Mouse (Mus musculus): ENCODE data around the gene Rtn4rl2. TPM values are rescaled to one million over a fixed set of nuclear protein-coding genes. Genes with fewer than 3 reads are reported as not detected.

Rtn4rl2 gene
- polyA plus RNA-seq, 1 experiment: not detected

DNA sequence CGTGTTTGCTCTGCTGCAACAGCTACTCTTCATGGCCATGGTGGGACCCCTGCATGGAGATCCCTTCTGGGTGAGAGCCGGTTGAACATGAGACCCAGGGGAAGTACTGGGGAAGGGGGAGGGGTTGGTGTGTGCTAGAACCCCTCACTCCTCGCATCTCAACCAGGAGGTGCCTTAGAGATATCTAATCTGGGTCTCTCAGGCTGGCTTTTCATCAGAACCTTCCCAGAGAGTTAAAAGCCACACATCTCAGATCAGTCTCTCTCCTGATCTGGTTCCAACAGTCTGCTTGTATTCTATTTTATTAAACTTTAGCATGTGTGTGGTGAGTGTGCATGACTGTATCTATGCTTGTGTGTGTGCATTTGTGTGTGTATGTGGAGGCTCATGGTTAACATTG lies 25.1 kb downstream of the Rtn4rl2 start:
- peaks cover 10% of the 10 kb centered on the region for H3K4me1 ChIP-seq (ENCODE audit: control insufficient read depth, insufficient read depth, low read length)
- no peak overlapping the region for H3K27ac ChIP-seq (ENCODE audit: insufficient read depth, low read depth, low read length)
- TF ChIP-seq POLR2A (IDR thresholded peaks at IDR 0.05; ENCODE audit: insufficient read depth, low read depth, low read length): no peak
- TF ChIP-seq CTCF (IDR thresholded peaks at IDR 0.05; ENCODE audit: insufficient read depth, low read depth, low read length): no peak
- no peak overlapping the region for H3K4me3 ChIP-seq (ENCODE audit: insufficient read depth, low read depth, low read length)
- 90% methylated on average over 3 of the region's 3 CpGs for WGBS

DNA sequence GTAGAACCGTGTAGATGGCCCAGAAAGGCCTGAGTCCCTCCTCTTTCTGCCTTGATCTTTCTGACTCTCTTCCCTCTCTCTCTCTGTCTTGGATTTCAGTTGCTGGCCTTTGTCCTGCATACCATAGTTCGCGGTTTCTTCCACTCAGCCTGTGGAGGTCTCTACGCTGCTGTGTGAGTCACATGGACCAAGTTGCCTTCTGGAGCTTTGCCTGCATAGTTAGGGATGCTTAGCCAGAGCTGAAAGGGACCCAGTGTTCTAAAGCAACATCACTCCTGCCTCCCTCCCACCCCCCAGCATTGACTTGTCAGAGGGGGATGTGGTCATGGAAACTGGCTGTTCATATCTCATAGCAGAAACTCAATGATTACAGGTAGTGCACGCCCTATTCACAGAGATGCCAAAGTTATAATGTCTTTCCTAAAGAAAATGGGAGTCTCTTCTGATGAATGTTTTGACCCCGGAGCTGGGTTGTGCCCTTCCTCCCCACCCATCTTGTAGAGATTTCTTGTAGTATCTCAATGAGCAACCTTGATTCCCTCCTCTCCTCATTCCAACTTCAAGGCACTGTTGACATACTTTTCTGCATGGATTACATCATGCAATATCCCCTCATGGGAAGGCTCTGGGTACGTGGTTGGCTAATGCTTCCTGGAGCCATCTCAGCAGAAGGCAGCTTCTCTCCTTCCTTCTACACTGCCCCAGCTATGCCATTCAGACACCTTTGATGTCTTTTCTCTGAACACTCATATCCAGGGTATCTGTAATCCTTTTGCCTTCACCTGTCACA lies 26.3 kb downstream of the Rtn4rl2 start:
- H3K4me1 ChIP-seq (ENCODE audit: control insufficient read depth, insufficient read depth, low read length): no peaks in the 10 kb centered on the region
- WGBS: 70% methylated on average over 7 of the region's 7 CpGs

DNA sequence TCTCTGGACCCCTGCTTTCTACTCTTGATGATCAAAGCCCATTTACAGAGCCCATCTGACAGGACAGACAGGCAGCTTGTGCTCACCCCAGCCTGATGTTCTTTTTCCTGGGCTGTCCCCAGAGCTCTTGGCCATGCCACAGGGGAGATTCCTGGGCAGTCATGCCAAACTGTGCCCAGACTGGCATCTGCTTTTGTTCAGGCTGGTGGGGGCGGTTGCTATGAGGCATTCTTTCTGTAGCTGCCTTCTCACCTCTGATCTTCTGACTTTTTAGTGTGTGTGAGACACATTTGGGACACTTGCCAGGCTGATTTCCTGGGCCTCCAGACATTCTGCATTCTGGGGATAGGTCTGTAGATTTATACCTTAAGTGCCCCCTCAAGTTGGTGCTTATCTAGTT lies 28.0 kb downstream of the Rtn4rl2 start:
- TF ChIP-seq CTCF (IDR thresholded peaks at IDR 0.05; ENCODE audit: insufficient read depth, low read depth, low read length) (no peak), POLR2A (IDR thresholded peaks at IDR 0.05; ENCODE audit: insufficient read depth, low read depth, low read length) (no peak)
- 94% methylated on average over 1 of the region's 1 CpGs for WGBS
- H3K4me1 ChIP-seq (ENCODE audit: control insufficient read depth, insufficient read depth, low read length): no peaks in the 10 kb centered on the region
- no peak overlapping the region for H3K4me3 ChIP-seq (ENCODE audit: insufficient read depth, low read depth, low read length)
- no peak overlapping the region for H3K27ac ChIP-seq (ENCODE audit: insufficient read depth, low read depth, low read length)

More for the DNA sequence above, 26.3 kb downstream of the Rtn4rl2 start:
- Histone ChIP-seq H3K4me3 (ENCODE audit: insufficient read depth, low read depth, low read length) (no peak overlapping the region), H3K27ac (ENCODE audit: insufficient read depth, low read depth, low read length) (no peak overlapping the region)
- TF ChIP-seq CTCF (IDR thresholded peaks at IDR 0.05; ENCODE audit: insufficient read depth, low read depth, low read length): no peak
- TF ChIP-seq POLR2A (IDR thresholded peaks at IDR 0.05; ENCODE audit: insufficient read depth, low read depth, low read length): no peak

DNA sequence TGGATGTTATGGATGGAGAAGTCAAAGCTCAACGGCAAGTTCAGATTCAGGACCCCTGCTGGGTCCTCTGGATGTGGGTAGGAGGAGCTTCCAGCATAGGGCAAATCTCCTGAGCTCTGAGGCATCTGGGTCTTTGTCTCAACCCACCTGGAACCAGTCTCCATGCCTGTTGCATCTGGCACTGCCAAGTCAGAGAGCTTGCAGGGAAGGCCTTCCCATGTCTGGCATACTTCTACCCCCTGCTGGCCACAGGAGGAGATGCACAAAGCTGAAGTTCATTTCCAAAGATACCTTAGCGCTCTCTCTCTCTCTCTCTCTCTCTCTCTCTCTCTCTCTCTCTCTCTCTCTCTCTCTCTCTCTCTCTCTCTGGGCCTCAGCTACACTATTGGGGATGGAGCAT lies 30.8 kb downstream of the Rtn4rl2 start:
- H3K4me3 ChIP-seq (ENCODE audit: insufficient read depth, low read depth, low read length): no peak overlapping the region
- H3K27ac ChIP-seq (ENCODE audit: insufficient read depth, low read depth, low read length): no peak overlapping the region
- 53% methylated on average over 2 of the region's 2 CpGs for WGBS
- TF ChIP-seq CTCF (IDR thresholded peaks at IDR 0.05; ENCODE audit: insufficient read depth, low read depth, low read length) (0 out of 2 replicates have a peak, but pooled peaks have one; percentile 43), POLR2A (IDR thresholded peaks at IDR 0.05; ENCODE audit: insufficient read depth, low read depth, low read length) (no peak)
- no peaks in the 10 kb centered on the region for H3K4me1 ChIP-seq (ENCODE audit: control insufficient read depth, insufficient read depth, low read length)

DNA sequence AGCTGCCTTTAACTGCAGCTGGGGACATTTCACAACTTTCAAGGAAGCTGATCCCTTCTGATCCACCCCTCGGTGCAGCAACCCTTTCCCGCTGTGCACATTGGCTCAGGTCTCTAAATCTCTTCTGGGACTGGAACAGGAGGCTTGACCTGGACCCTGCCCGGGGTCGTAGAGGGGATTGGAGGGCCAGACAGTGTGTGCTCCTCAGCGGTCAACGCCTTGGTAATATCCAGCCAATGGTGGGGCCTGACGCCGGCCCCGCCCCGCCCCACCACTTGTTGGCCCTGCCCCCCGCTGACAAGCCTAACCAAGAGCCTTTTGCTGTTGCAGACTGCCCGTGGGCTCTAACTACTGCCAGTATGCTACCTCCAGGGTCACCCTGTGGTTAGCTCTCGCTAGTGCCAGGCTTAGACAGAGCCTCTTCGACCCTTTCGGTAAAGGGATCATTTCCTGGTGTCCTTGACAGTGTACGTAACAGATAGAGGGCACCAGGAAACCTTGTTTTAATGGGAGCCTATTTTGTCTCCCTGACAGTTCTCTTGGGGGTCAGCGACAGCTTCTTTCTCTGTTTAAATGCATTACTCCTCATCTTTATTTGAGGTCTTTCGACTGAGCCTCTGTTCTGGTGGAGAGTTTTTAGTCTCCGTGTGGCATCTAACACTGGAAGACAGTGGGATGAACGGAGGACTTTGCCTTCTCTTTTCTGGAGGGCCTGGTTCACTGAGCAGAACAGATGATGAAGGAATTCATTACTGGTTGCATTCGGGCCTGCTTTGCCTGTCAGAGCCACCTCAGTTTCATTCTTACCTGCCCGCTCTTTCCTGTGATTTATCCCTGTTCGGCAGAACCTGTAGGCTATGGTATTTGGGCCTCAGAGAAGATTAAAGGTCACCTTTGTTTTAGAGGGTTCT lies 35.1 kb downstream of the Rtn4rl2 start:
- 45% methylated on average over 23 of the region's 23 CpGs for WGBS
- no peak overlapping the region for H3K4me3 ChIP-seq (ENCODE audit: insufficient read depth, low read depth, low read length)
- no peak for TF ChIP-seq POLR2A (IDR thresholded peaks at IDR 0.05; ENCODE audit: insufficient read depth, low read depth, low read length)
- H3K27ac ChIP-seq (ENCODE audit: insufficient read depth, low read depth, low read length): no peak overlapping the region
- no peaks in the 10 kb centered on the region for H3K4me1 ChIP-seq (ENCODE audit: control insufficient read depth, insufficient read depth, low read length)

DNA sequence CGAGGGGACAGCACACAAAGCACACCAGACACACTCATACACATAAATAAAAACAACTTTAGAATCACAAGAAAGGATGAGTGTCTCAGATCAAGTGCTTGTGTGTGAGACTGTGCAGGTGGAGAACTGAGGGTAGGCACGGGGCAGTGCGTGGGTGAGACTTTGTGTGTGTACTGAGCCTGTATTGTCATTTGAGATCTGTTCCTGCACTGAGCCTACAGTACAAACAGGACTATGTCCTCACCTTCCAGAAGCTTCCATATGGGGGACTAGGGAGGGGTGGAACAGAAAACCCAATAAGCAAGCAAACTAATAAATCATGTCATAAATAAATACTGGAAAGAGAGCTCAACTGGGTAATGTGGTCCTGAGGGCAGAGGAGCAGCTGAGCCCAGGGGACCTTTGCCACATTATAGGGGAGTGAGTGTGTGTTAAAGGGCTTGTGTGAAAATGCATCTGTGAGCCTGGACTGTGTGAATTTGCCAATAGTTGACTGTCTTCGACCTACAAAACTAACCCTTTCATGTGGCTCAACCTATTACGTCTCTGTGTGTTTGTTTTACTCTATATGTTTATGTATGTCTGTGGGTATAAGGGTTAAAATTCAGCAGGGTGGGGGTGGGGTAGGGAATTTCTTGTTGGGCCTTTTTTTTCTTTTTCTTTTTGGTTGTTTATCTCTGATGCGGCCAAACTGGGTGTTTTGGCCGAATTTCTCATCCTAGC lies 35.9 kb downstream of the Rtn4rl2 start:
- 74% methylated on average over 7 of the region's 7 CpGs for WGBS
- no peaks in the 10 kb centered on the region for H3K4me1 ChIP-seq (ENCODE audit: control insufficient read depth, insufficient read depth, low read length)

DNA sequence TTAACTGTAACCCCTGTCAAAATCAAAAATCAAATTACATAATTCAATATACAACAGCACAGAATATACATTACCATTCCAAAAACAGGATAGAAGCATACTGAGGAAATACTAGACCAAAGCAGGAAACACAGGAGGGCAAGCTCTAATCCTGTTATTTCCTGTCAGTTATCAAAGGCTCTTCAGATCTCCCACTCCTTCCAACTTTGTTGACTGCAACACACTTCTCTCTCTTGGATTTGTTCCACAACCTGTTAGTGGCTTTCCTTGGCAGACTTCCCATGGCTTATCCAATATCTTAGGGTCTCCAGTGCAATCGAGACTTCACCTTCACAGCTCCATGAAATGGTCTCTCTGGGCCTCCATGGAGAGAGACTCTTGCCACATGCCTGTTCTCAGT lies 41.3 kb downstream of the Rtn4rl2 start:
- WGBS: 63% methylated on average over 1 of the region's 1 CpGs
- H3K4me3 ChIP-seq (ENCODE audit: insufficient read depth, low read depth, low read length): no peak overlapping the region

More for the DNA sequence above, 35.9 kb downstream of the Rtn4rl2 start:
- Histone ChIP-seq H3K4me3 (ENCODE audit: insufficient read depth, low read depth, low read length) (no peak overlapping the region), H3K27ac (ENCODE audit: insufficient read depth, low read depth, low read length) (no peak overlapping the region)
- no peak for TF ChIP-seq CTCF (IDR thresholded peaks at IDR 0.05; ENCODE audit: insufficient read depth, low read depth, low read length)
- TF ChIP-seq POLR2A (IDR thresholded peaks at IDR 0.05; ENCODE audit: insufficient read depth, low read depth, low read length): no peak

DNA sequence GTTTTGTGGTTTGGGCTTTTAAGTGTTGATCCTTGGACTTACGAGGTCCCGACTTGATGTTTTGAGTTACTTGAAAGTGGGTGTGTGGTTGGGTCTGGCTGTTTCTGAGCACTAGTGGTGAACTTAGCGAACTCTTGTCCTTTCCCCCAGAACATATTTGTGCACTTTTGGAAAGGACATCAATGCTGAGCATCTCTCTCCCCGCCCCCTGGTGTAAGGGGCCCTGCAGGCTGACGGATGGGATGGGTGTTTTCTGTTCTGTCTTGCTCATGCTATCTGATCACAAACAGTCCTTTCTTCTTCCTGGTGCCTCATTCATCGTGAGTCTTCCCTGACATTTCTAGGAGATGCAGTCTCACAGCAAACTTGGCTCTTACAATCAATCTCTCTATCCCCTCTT lies 42.9 kb downstream of the Rtn4rl2 start:
- TF ChIP-seq POLR2A (IDR thresholded peaks at IDR 0.05; ENCODE audit: insufficient read depth, low read depth, low read length) (no peak), CTCF (IDR thresholded peaks at IDR 0.05; ENCODE audit: insufficient read depth, low read depth, low read length) (no peak)
- Histone ChIP-seq H3K4me1 (ENCODE audit: control insufficient read depth, insufficient read depth, low read length) (peaks cover 18% of the 10 kb centered on the region), H3K27ac (ENCODE audit: insufficient read depth, low read depth, low read length) (no peak overlapping the region), H3K4me3 (ENCODE audit: insufficient read depth, low read depth, low read length) (no peak overlapping the region)
- WGBS: 84% methylated on average over 6 of the region's 6 CpGs

More for the DNA sequence above, 41.3 kb downstream of the Rtn4rl2 start:
- TF ChIP-seq POLR2A (IDR thresholded peaks at IDR 0.05; ENCODE audit: insufficient read depth, low read depth, low read length) (no peak), CTCF (IDR thresholded peaks at IDR 0.05; ENCODE audit: insufficient read depth, low read depth, low read length) (no peak)
- Histone ChIP-seq H3K27ac (ENCODE audit: insufficient read depth, low read depth, low read length) (no peak overlapping the region), H3K4me1 (ENCODE audit: control insufficient read depth, insufficient read depth, low read length) (peaks cover 7% of the 10 kb centered on the region)

All from olfactory bulb, adult 2 months (tissue).